In the genomic region with DNA sequence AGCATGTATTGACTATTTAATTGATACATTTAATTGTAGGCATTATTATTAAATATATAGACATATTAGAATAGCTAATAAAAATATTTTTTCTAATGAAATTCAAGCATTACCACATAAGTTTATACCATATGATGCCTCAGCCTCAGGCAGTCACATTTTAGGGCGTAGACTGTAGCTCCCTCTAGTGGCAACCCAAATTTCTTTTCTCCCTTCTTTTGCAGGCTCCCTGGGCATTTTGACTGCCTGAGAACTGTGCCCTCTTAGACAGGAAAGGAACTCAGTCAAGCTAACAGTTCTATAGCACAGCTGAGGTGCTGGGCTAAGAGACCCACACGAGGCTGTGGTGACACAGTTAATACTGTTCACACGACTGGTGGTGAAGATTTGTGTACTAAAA, we compare ENCODE assay signal across 8 mouse cellular contexts. TPM values are rescaled to one million over a fixed set of nuclear protein-coding genes. Genes with fewer than 3 reads are reported as not detected.
DNase-seq lines count a peak whose midpoint lies in the region; ATAC-seq and TF ChIP-seq lines count a peak whose summit lies in the region.

No protein-coding gene starts in this region.

- no peak overlapping the region for H3K9ac ChIP-seq in liver, adult 2 months (ENCODE audit: low read depth, low read length)
- no peak overlapping the region for H3K9ac ChIP-seq in hindbrain, embryonic 11.5 days (ENCODE audit: low read depth, low read length)
- no peak overlapping the region for H3K9ac ChIP-seq in midbrain, embryonic 14.5 days (replicated peaks; ENCODE audit: low read length)

- no peaks in the 10 kb centered on the region for H3K4me1 ChIP-seq in liver, adult 2 months (ENCODE audit: control insufficient read depth, insufficient read depth, low read length)
- no peaks in the 10 kb centered on the region for H3K4me1 ChIP-seq in cortical plate, adult 2 months (ENCODE audit: control insufficient read depth, insufficient read depth, low read length)
- no peaks in the 10 kb centered on the region for H3K4me1 ChIP-seq in hindbrain, embryonic 11.5 days (replicated peaks; ENCODE audit: control insufficient read depth, insufficient read depth, low read length)
- no peaks in the 10 kb centered on the region for H3K4me1 ChIP-seq in midbrain, embryonic 14.5 days (ENCODE audit: control insufficient read depth, insufficient read depth, low read length)

- peak; percentile 66 for TF ChIP-seq CTCF in liver, adult 2 months (IDR thresholded peaks at IDR 0.05; ENCODE audit: low read depth, low read length)
- peak; percentile 87 for TF ChIP-seq CTCF in cortical plate, adult 2 months (IDR thresholded peaks at IDR 0.05; ENCODE audit: extremely low read depth, insufficient read depth, low read length)

- TF ChIP-seq POLR2A in liver, adult 2 months (IDR thresholded peaks at IDR 0.05; ENCODE audit: extremely low read depth, insufficient read depth, low read length): no peak
- no peak for TF ChIP-seq POLR2A in cortical plate, adult 2 months (IDR thresholded peaks at IDR 0.05; ENCODE audit: extremely low read depth, insufficient read depth, low read length)

- WGBS in liver, adult 2 months: 6% methylated on average over 3 of the region's 3 CpGs
- 8% methylated on average over 3 of the region's 3 CpGs for WGBS in hindbrain, embryonic 11.5 days
- WGBS in midbrain, embryonic 14.5 days: 11% methylated on average over 3 of the region's 3 CpGs

- no peak overlapping the region for H3K4me3 ChIP-seq in liver, adult 2 months (ENCODE audit: insufficient read depth, low read depth, low read length)
- H3K4me3 ChIP-seq in cortical plate, adult 2 months (ENCODE audit: insufficient read depth, low read length): no peak overlapping the region
- H3K4me3 ChIP-seq in hindbrain, embryonic 11.5 days (ENCODE audit: low read depth, low read length): no peak overlapping the region
- H3K4me3 ChIP-seq in midbrain, embryonic 14.5 days (replicated peaks; ENCODE audit: low read depth, low read length): no peak overlapping the region

- no peak overlapping the region for H3K27ac ChIP-seq in liver, adult 2 months (replicated peaks; ENCODE audit: insufficient read depth, low read depth, low read length)
- H3K27ac ChIP-seq in cortical plate, adult 2 months (ENCODE audit: insufficient read depth, low read length): no peak overlapping the region
- no peak overlapping the region for H3K27ac ChIP-seq in hindbrain, embryonic 11.5 days (ENCODE audit: low read depth, low read length)
- H3K27ac ChIP-seq in midbrain, embryonic 14.5 days (replicated peaks; ENCODE audit: low read depth, low read length): no peak overlapping the region

- ATAC-seq in hindbrain, embryonic 11.5 days (ENCODE audit: low FRiP score): peak; percentile 72
- peak; percentile 62; the same call in 1 of the 2 replicates for ATAC-seq in midbrain, embryonic 14.5 days (ENCODE audit: low FRiP score, low TSS enrichment)

- H3K27me3 ChIP-seq in liver, adult 2 months (ENCODE audit: control insufficient read depth, insufficient read depth, low read length): no peaks in the 10 kb centered on the region
- no peaks in the 10 kb centered on the region for H3K27me3 ChIP-seq in hindbrain, embryonic 11.5 days (ENCODE audit: control insufficient read depth, insufficient read depth, low read length)
- H3K27me3 ChIP-seq in midbrain, embryonic 14.5 days (ENCODE audit: control insufficient read depth, insufficient read depth, low read length): no peaks in the 10 kb centered on the region

- no peaks in the 10 kb centered on the region for H3K9me3 ChIP-seq in hindbrain, embryonic 11.5 days (ENCODE audit: control insufficient read depth, low read length)
- H3K9me3 ChIP-seq in midbrain, embryonic 14.5 days (ENCODE audit: control insufficient read depth, low read length): no peaks in the 10 kb centered on the region

- peak; percentile 56 for DNase-seq in liver, adult 2 months (ENCODE audit: extremely low read depth, low read depth, low spot score)
- DNase-seq in liver: no peak
- DNase-seq in R1 (ENCODE audit: low read depth, low spot score): peak; percentile 46
- DNase-seq in hindbrain, embryonic 11.5 days (ENCODE audit: low spot score): peak; percentile 78
- DNase-seq in left cerebral cortex, adult 18-20 months (ENCODE audit: low spot score in 2 of 2): peak; percentile 57 to 76
- DNase-seq in midbrain, embryonic 14.5 days: peak; percentile 86
- peak; percentile 33 for DNase-seq in telencephalon, adult 2 months (ENCODE audit: low read depth, low spot score)

- H3K36me3 ChIP-seq in liver, adult 2 months (ENCODE audit: control insufficient read depth, insufficient read depth, low read length): no peaks in the 10 kb centered on the region
- H3K36me3 ChIP-seq in hindbrain, embryonic 11.5 days (ENCODE audit: control insufficient read depth, insufficient read depth, low read length): no peaks in the 10 kb centered on the region
- H3K36me3 ChIP-seq in midbrain, embryonic 14.5 days (ENCODE audit: control insufficient read depth, insufficient read depth, low read length): no peaks in the 10 kb centered on the region

- H3K79me2 ChIP-seq in liver, adult 2 months (ENCODE audit: control insufficient read depth, insufficient read depth, low read length): no peaks in the 10 kb centered on the region

- H3K4me2 ChIP-seq in hindbrain, embryonic 11.5 days (replicated peaks; ENCODE audit: low read depth, low read length): no peak overlapping the region
- no peak overlapping the region for H3K4me2 ChIP-seq in midbrain, embryonic 14.5 days (ENCODE audit: low read length)

RNA-seq across cellular contexts. Expression of gene Rassf6, which starts 12.3 kb away (rescaled TPM):
- 24.6 and 30.1 TPM in 2 replicates for total RNA-seq in liver, adult 2 months (2014; rRNA removed)
- 3.2 and 3.9 TPM in 2 replicates for polyA plus RNA-seq in liver, adult 2 months (2012; rRNA removed)
- 0.45 and 1.1 TPM in 2 replicates for polyA plus RNA-seq in cortical plate, adult 2 months (2012; rRNA removed)
- polyA plus RNA-seq in hindbrain, embryonic 11.5 days (2014; fragmentation: Nextera tagmentation; extraction: Ambion mirVana): 0.29 and 1.2 TPM in 2 replicates
- 1 to 10 TPM; 2.4 to 2.5 TPM for total RNA-seq in left cerebral cortex, adult 18-20 months (2021)
- 0.68 and 1.0 TPM in 2 replicates for polyA plus RNA-seq in midbrain, embryonic 14.5 days (2014; fragmentation: Nextera tagmentation; extraction: Ambion mirVana)
